Mouse (Mus musculus) stomach, postnatal 0 days (tissue): ENCODE measurements around the gene Slc8a1.

Experiments
- CTCF ChIP-seq: IDR thresholded peaks from 2 replicates; pipeline ENCODE4 v1.5.1; 2016; ENCODE audit warnings: antibody characterized with exemption, low read depth, mild to moderate bottlenecking, moderate library complexity
- EP300 ChIP-seq: optimal IDR thresholded peaks from 2 replicates; pipeline ENCODE3; 2016; ENCODE audit warnings: antibody characterized with exemption

- no peak for TF ChIP-seq EP300
- no peak for TF ChIP-seq CTCF
Measured at GRCm38 (mm10) chr17:81363368-81363767, 374.8 kb downstream of the Slc8a1 start.
